11 mouse cellular contexts compared by ENCODE assay signal in the genomic region with DNA sequence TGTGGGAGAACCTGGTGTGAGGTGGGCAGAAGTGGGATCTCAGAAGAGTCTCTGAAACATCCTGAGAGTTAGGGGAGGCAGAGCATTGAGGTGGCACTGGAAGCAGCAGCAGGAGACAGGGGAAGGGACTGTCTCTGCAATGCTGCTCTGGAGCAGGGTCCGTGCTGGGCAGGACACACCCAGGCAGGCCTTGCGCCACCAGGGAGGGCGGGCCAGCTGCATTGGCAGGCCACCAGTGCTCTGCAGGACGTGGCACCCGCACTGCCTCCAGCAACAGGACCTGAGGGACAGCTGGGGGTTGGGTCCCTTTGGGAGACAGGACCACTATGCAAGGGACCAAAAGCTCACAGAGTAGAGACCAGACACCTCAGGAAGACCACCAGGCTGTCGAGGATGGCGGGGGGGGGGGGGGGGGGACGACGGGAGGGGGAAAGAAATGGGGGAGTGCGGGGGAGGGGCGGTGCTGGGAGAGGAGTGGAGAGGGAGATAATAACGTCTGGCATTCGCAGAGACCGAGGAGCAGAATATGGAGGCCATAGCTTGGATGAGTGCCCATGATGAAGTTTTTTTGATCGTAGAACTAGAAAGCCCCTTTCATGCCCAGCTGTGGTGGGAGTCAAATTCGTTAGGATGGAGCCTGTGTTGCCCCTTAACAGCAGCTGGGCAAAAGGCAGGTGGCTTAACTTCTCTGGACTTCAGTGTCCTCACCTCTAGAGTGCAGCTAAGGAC. TPM values are rescaled to one million over a fixed set of nuclear protein-coding genes. Genes with fewer than 3 reads are reported as not detected.
DNase-seq lines count a peak whose midpoint lies in the region; ATAC-seq lines count a peak whose summit lies in the region.
"Had no signal": no experiment of that assay in that cellular context is flagged by ENCODE, and none has a peak within 500 bp of the region (broad histone marks: within the 10 kb centered on the region; RNA-seq: fewer than 3 reads in every experiment).

No protein-coding gene starts in this region.

- H3K9ac ChIP-seq in hindbrain, embryonic 16.5 days (ENCODE audit: low read depth, low read length) = no peak overlapping the region
- H3K9ac ChIP-seq in hindbrain, embryonic 12.5 days = no peak overlapping the region
- H3K9ac ChIP-seq in limb, embryonic 13.5 days = no peak overlapping the region; the same call in none of the 2 replicates
- H3K9ac ChIP-seq in midbrain, embryonic 15.5 days = no peak overlapping the region
- no peak overlapping the region for H3K9ac ChIP-seq in liver, embryonic 11.5 days (ENCODE audit: low read depth, low read length)

- intact Hi-C loops in gastrocnemius, postnatal 14 days (cut with DNase I; ENCODE audit: low total_unique reads) = loop anchor here (5.0 kb wide), 1 partner anchor 39 kb away; no protein-coding TSS in a partner anchor

- no peak overlapping the region for H3K4me3 ChIP-seq in hindbrain, embryonic 16.5 days (ENCODE audit: low read length)
- no peak overlapping the region for H3K4me3 ChIP-seq in hindbrain, embryonic 12.5 days
- no peak overlapping the region for H3K4me3 ChIP-seq in limb, embryonic 13.5 days
- no peak overlapping the region for H3K4me3 ChIP-seq in midbrain, embryonic 15.5 days
- H3K4me3 ChIP-seq in liver, embryonic 11.5 days (ENCODE audit: low read depth, low read length) = no peak overlapping the region
- H3K4me3 ChIP-seq: layer of hippocampus, adult 2 months had no signal

- H3K27me3 ChIP-seq in hindbrain, embryonic 16.5 days (replicated peaks; ENCODE audit: control insufficient read depth, insufficient read depth, low read length) = no peaks in the 10 kb centered on the region
- peaks cover 6% of the 10 kb centered on the region; the same call in 1 of the 2 replicates for H3K27me3 ChIP-seq in hindbrain, embryonic 12.5 days
- no peaks in the 10 kb centered on the region for H3K27me3 ChIP-seq in limb, embryonic 13.5 days
- H3K27me3 ChIP-seq in midbrain, embryonic 15.5 days (replicated peaks) = no peaks in the 10 kb centered on the region
- no peaks in the 10 kb centered on the region; the same call in 1 of the 2 replicates for H3K27me3 ChIP-seq in liver, embryonic 11.5 days (replicated peaks; ENCODE audit: control insufficient read depth, insufficient read depth, low read length)

- no peaks in the 10 kb centered on the region for H3K36me3 ChIP-seq in hindbrain, embryonic 16.5 days (ENCODE audit: control insufficient read depth, insufficient read depth, low read length)
- no peaks in the 10 kb centered on the region for H3K36me3 ChIP-seq in hindbrain, embryonic 12.5 days
- no peaks in the 10 kb centered on the region for H3K36me3 ChIP-seq in limb, embryonic 13.5 days
- H3K36me3 ChIP-seq in midbrain, embryonic 15.5 days (replicated peaks) = no peaks in the 10 kb centered on the region
- no peaks in the 10 kb centered on the region for H3K36me3 ChIP-seq in liver, embryonic 11.5 days (ENCODE audit: control insufficient read depth, insufficient read depth, low read length)

- WGBS in hindbrain, embryonic 16.5 days = 21% methylated on average over 12 of the region's 16 CpGs
- WGBS in hindbrain, embryonic 12.5 days = 30% methylated on average over 11 of the region's 16 CpGs
- WGBS in limb, embryonic 13.5 days = 28% methylated on average over 13 of the region's 16 CpGs
- WGBS in midbrain, embryonic 15.5 days = 27% methylated on average over 12 of the region's 16 CpGs
- WGBS in liver, embryonic 11.5 days = 32% methylated on average over 12 of the region's 16 CpGs

- H3K9me3 ChIP-seq in hindbrain, embryonic 16.5 days (ENCODE audit: control insufficient read depth, low read length) = no peaks in the 10 kb centered on the region
- H3K9me3 ChIP-seq in hindbrain, embryonic 12.5 days (replicated peaks) = no peaks in the 10 kb centered on the region
- no peaks in the 10 kb centered on the region for H3K9me3 ChIP-seq in limb, embryonic 13.5 days
- H3K9me3 ChIP-seq in midbrain, embryonic 15.5 days = no peaks in the 10 kb centered on the region
- no peaks in the 10 kb centered on the region for H3K9me3 ChIP-seq in liver, embryonic 11.5 days (ENCODE audit: control insufficient read depth, low read length)

- DNase-seq in MN1 (ENCODE audit: low spot score) = peak; percentile 76
- DNase-seq in gastrocnemius, postnatal 14 days = peak; percentile 83
- no peak for DNase-seq in frontal cortex, adult 2 months (ENCODE audit: extremely low spot score in 1 of 2, low spot score in 1 of 2)
- no peak for DNase-seq in liver, embryonic 11.5 days (ENCODE audit: low spot score)

- H3K4me1 ChIP-seq in hindbrain, embryonic 16.5 days (ENCODE audit: control insufficient read depth, insufficient read depth, low read depth, low read length) = peaks cover 4% of the 10 kb centered on the region
- peaks cover 11% of the 10 kb centered on the region for H3K4me1 ChIP-seq in hindbrain, embryonic 12.5 days
- peaks cover 40% of the 10 kb centered on the region for H3K4me1 ChIP-seq in limb, embryonic 13.5 days
- no peaks in the 10 kb centered on the region for H3K4me1 ChIP-seq in midbrain, embryonic 15.5 days
- H3K4me1 ChIP-seq in liver, embryonic 11.5 days (replicated peaks; ENCODE audit: control insufficient read depth, insufficient read depth, low read length) = no peaks in the 10 kb centered on the region; the same call in 1 of the 2 replicates

- 0 out of 2 replicates have a peak overlapping the region, but pooled peaks have one; percentile 6 for H3K4me2 ChIP-seq in hindbrain, embryonic 16.5 days (ENCODE audit: low read length)
- H3K4me2 ChIP-seq in hindbrain, embryonic 12.5 days (replicated peaks) = no peak overlapping the region
- peak overlapping the region; percentile 5; the same call in 1 of the 2 replicates for H3K4me2 ChIP-seq in limb, embryonic 13.5 days (replicated peaks)
- H3K4me2 ChIP-seq in midbrain, embryonic 15.5 days = no peak overlapping the region
- no peak overlapping the region for H3K4me2 ChIP-seq in liver, embryonic 11.5 days

- no peak overlapping the region for H3K27ac ChIP-seq in hindbrain, embryonic 16.5 days (ENCODE audit: low read depth, low read length)
- H3K27ac ChIP-seq in hindbrain, embryonic 12.5 days = no peak overlapping the region
- H3K27ac ChIP-seq in limb, embryonic 13.5 days = peak overlapping the region; percentile 76; the same call in 1 of the 2 replicates
- no peak overlapping the region for H3K27ac ChIP-seq in midbrain, embryonic 15.5 days
- H3K27ac ChIP-seq in liver, embryonic 11.5 days (ENCODE audit: low read depth, low read length) = no peak overlapping the region
- H3K27ac ChIP-seq: layer of hippocampus, adult 2 months had no signal

- ATAC-seq in hindbrain, embryonic 16.5 days = no peak
- no peak for ATAC-seq in hindbrain, embryonic 12.5 days (ENCODE audit: low FRiP score)
- no peak for ATAC-seq in limb, embryonic 13.5 days (ENCODE audit: low FRiP score, low read depth)
- ATAC-seq in midbrain, embryonic 15.5 days (replicated peaks) = no peak
- no peak for ATAC-seq in liver, embryonic 11.5 days (replicated peaks; ENCODE audit: low FRiP score)

RNA-seq across cellular contexts. Expression of gene Col1a1, which starts 20.2 kb away (rescaled TPM):
- polyA plus RNA-seq in hindbrain, embryonic 16.5 days (2015; fragmentation: Nextera tagmentation; extraction: Ambion mirVana) = 105 and 275 TPM in 2 replicates
- 508 and 685 TPM in 2 replicates for polyA plus RNA-seq in hindbrain, embryonic 12.5 days (2016; fragmentation: Nextera tagmentation; extraction: Ambion mirVana)
- 1,000 to 10,000 TPM; 3,539 to 4,018 TPM for total RNA-seq in gastrocnemius, postnatal 14 days (2021)
- 1,007 and 1,170 TPM in 2 replicates for polyA plus RNA-seq in limb, embryonic 13.5 days (2015; fragmentation: Nextera tagmentation; extraction: Ambion mirVana)
- 6.9 and 8.7 TPM in 2 replicates for polyA plus RNA-seq in frontal cortex, adult 2 months (2012; rRNA removed)
- 82.7 and 92.9 TPM in 2 replicates for polyA plus RNA-seq in midbrain, embryonic 15.5 days (2015; fragmentation: Nextera tagmentation; extraction: Ambion mirVana)
- polyA plus RNA-seq in liver, embryonic 11.5 days (2014; fragmentation: Nextera tagmentation; extraction: Ambion mirVana) = 191 and 221 TPM in 2 replicates

RNA-seq across cellular contexts. Expression of gene Hils1, which starts 51.6 kb away (rescaled TPM):
- polyA plus RNA-seq in hindbrain, embryonic 16.5 days (2015; fragmentation: Nextera tagmentation; extraction: Ambion mirVana) = not detected in 2 replicates
- polyA plus RNA-seq in hindbrain, embryonic 12.5 days (2016; fragmentation: Nextera tagmentation; extraction: Ambion mirVana) = not detected in 2 replicates
- total RNA-seq in gastrocnemius, postnatal 14 days (2021) = not detected
- not detected in 2 replicates for polyA plus RNA-seq in limb, embryonic 13.5 days (2015; fragmentation: Nextera tagmentation; extraction: Ambion mirVana)
- not detected in 2 replicates for polyA plus RNA-seq in frontal cortex, adult 2 months (2012; rRNA removed)
- polyA plus RNA-seq in midbrain, embryonic 15.5 days (2015; fragmentation: Nextera tagmentation; extraction: Ambion mirVana) = not detected in 2 replicates
- polyA plus RNA-seq in liver, embryonic 11.5 days (2014; fragmentation: Nextera tagmentation; extraction: Ambion mirVana) = not detected in 2 replicates
- total RNA-seq: layer of hippocampus, adult 2 months had no signal
- polyA plus RNA-seq: cerebellum, adult 2 months; neural tube, embryonic 14.5 days had no signal

Comparison
In these comparisons a context has a peak if more than half of its experiments do, and no peak if none do; other contexts are left out.
1. H3K4me2 ChIP-seq: peak in hindbrain, embryonic 16.5 days (single experiment) and limb, embryonic 13.5 days (single experiment); none in hindbrain, embryonic 12.5 days (single experiment), midbrain, embryonic 15.5 days (single experiment) and liver, embryonic 11.5 days (single experiment).
2. DNase-seq: peak in MN1 (single experiment) and gastrocnemius, postnatal 14 days (single experiment); none in frontal cortex, adult 2 months (0 of 2) and liver, embryonic 11.5 days (single experiment).